Mouse (Mus musculus) layer of hippocampus, postnatal 10 days (tissue): ENCODE measurements around the gene Slc9a3r1. TPM values are rescaled to one million over a fixed set of nuclear protein-coding genes. Genes with fewer than 3 reads are reported as not detected.

Experiments
- DNase-seq, 2 experiments: peaks; one replicate each; pipeline ENCODE4 v3.0.0; 2021; ENCODE audit warnings: low spot score in 2 of 2
- total RNA-seq, 2 experiments: library from RNA; stranded (reverse); gene quantifications; 2 replicates each; pipeline ENCODE4 v1.2.3; 2021

Slc9a3r1 gene
- total RNA-seq, 2 experiments from 2014 or later, result 70.4 to 78.0 TPM

DNA sequence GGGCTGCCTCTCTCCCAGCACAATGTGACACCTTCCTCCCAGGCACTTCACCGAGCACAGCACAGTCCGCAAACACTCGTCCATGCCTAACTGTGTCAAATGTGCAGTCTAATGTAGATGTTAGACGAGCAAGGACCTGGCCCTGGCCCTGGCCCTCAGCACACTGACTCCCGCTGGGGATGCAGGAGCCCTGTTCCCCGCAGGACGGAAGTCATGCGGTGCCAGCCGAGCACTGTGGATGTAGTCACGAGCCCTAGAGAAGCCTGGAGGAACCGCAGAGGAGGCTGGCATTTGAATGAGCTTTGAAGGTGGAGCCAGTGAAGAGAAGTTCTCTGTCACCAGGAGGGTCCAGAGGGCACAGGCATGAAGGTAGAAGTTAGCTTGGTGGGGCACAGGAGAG is 60.3 kb downstream of the Slc9a3r1 start:
- DNase-seq, result no peak

DNA sequence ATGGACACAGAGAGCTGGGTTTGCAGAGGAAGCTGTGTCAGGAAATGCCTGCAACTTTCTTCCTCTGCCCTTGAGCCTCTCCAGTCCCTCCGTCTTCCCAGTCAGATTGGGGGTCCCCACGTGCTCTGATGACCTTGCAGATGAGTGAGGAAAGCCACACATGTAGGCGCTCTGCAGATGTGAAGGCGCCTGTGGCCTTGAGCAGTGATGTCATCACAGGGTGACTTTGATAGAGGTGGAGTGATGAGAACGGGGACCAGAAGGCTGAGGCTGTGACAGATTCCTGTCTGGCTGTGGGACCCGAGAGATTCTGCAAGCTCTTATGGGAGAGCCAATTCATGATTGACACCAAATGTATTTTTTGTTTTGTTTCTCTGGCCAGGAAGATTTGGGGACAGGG is 60.7 kb downstream of the Slc9a3r1 start:
- DNase-seq, result no peak

- peak; percentile 81 to 82 for DNase-seq
These were observed 61.7 kb downstream of the Slc9a3r1 start for GRCm38 (mm10) chr11:115224889-115225288.

GRCm38 (mm10) chr11:115225301-115225700 is 62.2 kb downstream of the Slc9a3r1 start:
- DNase-seq, result no peak

DNA sequence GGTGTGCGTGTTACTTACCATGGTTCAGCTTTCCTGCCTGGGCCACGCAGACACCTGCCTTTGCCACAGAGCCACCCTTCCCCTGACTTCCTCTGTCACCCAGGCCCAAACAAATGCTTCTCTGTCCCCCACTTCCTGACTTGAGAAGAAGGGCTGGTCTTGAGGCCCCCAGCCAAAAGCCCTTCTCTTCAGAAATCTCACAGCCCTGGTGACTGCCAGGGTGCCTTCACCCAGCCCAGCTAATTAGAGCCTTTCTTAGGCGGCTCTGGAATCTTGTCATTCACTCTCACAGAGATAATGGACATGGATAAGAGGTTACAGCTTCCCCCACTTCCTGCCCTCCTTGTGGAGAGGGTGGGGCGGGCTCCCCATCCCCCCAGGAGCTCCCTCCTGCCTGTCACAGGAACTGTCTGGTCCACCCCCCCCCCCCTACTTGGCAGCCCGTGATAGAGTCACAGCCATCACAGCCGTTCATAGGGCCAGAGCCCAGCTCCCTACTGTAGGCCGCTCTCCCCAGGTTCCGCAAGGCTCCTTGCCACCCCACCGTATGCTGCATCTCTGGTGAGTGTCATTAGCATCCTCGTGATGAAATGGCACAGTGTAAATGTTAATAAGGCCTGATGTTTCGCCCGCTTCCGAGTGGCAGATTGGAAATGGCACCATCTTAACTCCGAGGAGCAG is 63.8 kb downstream of the Slc9a3r1 start:
- peak; percentile 42 to 54 for DNase-seq

DNA sequence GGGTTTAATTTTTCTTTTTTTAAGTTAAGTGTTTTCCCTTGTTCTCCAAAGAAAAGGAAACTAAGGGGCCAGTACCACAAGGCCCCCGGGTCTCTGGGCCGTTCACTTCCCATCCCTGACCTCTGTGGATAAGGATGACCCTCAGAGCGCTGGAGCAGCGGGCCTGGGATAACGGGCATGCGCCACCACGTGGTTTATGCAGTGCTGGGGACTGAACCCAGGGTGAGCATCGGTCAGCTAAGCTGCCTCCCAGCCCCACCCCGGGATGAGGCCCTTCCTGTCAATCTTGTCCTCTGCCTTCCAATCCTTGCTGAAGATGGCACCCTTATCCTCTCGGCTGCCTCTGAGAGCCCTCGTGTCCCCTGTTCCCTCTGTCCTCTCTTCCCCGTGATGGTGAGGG is 64.5 kb downstream of the Slc9a3r1 start:
- DNase-seq, result no peak

DNA sequence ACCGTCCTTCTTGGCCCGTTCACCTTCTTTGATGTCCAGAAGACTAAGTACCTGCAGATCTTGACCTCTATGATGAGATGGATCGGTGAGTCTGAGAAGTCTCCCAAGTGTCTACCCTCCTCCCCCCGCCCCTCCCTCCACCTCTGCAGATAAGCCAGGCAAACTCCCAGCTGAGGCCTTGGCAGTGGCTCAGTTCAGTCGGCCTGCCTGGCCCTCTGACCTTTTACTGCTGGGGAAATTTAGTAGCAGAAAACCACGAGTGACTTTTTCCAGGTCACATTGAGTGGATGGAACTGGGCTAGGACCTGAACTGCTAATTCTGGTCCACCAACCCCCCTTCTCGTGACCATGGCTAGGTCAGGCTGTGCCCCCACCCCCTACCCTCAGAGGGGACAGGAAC is 65.3 kb downstream of the Slc9a3r1 start:
- DNase-seq, result no peak

GRCm38 (mm10) chr11:115229021-115229930 is 66.1 kb downstream of the Slc9a3r1 start:
- DNase-seq, result no peak

Other genes with a start within 250 kb of the Slc9a3r1 start
- gene Cd300lb, start 229.0 kb upstream of the Slc9a3r1 start, total RNA-seq, result under 1 TPM in 1 of 2 experiments, not detected in 1; 0.20 TPM
- not detected for gene Cd300c, start 194.2 kb upstream of the Slc9a3r1 start, total RNA-seq
- gene Cd300ld, start 173.4 kb upstream of the Slc9a3r1 start, total RNA-seq, result under 1 TPM in 1 of 2 experiments, not detected in 1; 0.11 TPM
- gene Cd300c2, start 161.5 kb upstream of the Slc9a3r1 start, total RNA-seq, result 1 to 10 TPM; 2.5 to 3.5 TPM
- not detected for gene Cd300ld2, start 147.1 kb upstream of the Slc9a3r1 start, total RNA-seq
- gene Cd300ld4, start 136.3 kb upstream of the Slc9a3r1 start, total RNA-seq, result not detected
- 1 to 10 TPM; 2.5 to 2.6 TPM for gene Cd300ld5, start 125.6 kb upstream of the Slc9a3r1 start, total RNA-seq
- gene Cd300ld3, start 114.9 kb upstream of the Slc9a3r1 start, total RNA-seq, result not detected
- gene Cd300e, start 101.2 kb upstream of the Slc9a3r1 start, total RNA-seq, result not detected
- gene Rab37, start 71.9 kb upstream of the Slc9a3r1 start, total RNA-seq, result 1 to 10 TPM in 1 of 2 experiments, under 1 TPM in 1; 0.91 to 1.6 TPM
- gene Cd300lf, start 29.3 kb upstream of the Slc9a3r1 start, total RNA-seq, result under 1 TPM; 0.27 to 0.50 TPM
- 10 to 100 TPM; 15.1 to 20.2 TPM for gene Tmem104, start 24.1 kb downstream of the Slc9a3r1 start, total RNA-seq
- 10 to 100 TPM; 15.8 to 17.6 TPM for gene Nat9, start 24.5 kb downstream of the Slc9a3r1 start, total RNA-seq
- gene Grin2c, start 103.9 kb downstream of the Slc9a3r1 start, total RNA-seq, result 10 to 100 TPM; 28.6 to 31.9 TPM
- 10 to 100 TPM; 22.5 to 23.0 TPM for gene Fdxr, start 113.7 kb downstream of the Slc9a3r1 start, total RNA-seq
- gene Fads6, start 134.3 kb downstream of the Slc9a3r1 start, total RNA-seq, result 1 to 10 TPM; 7.6 to 8.1 TPM
- not detected for gene Otop2, start 143.8 kb downstream of the Slc9a3r1 start, total RNA-seq
- under 1 TPM; 0.14 to 0.16 TPM for gene Ush1g, start 158.7 kb downstream of the Slc9a3r1 start, total RNA-seq
- gene Otop3, start 171.4 kb downstream of the Slc9a3r1 start, total RNA-seq, result under 1 TPM; 0.45 to 0.53 TPM
- gene Hid1, start 204.4 kb downstream of the Slc9a3r1 start, total RNA-seq, result 10 to 100 TPM; 78.0 to 79.3 TPM
- 10 to 100 TPM; 18.4 to 19.1 TPM for gene Cdr2l, start 218.6 kb downstream of the Slc9a3r1 start, total RNA-seq
- 10 to 100 TPM; 86.3 to 96.3 TPM for gene Mrpl58, start 240.4 kb downstream of the Slc9a3r1 start, total RNA-seq